Mouse (Mus musculus) hindbrain, embryonic 14.5 days (tissue): ENCODE measurements around the gene Amdhd2. TPM values are rescaled to one million over a fixed set of nuclear protein-coding genes. Genes with fewer than 3 reads are reported as not detected.
A peak's percentile ranks its signal among the peaks of the same experiment; 100 is the strongest.

Experiments used
- ATAC-seq: fragments of 200-750 bp; cut with Nextera tagmentation; 2 replicates; pipeline ENCODE4 v1.8.0; 2017; ENCODE audit warnings: moderate number of reproducible peaks, mild to moderate bottlenecking, moderate TSS enrichment, moderate library complexity; ENCODE audit not compliant: low FRiP score
- DNase-seq: peaks from one replicate; pipeline ENCODE4 v3.0.0-alpha.2; 2015; ENCODE audit warnings: low spot score
- H3K27ac ChIP-seq: fragments of 300-500 bp; sonication (generic); 2 replicates; pipeline ENCODE4 v1.5.1; 2014; ENCODE audit warnings: mild to moderate bottlenecking, moderate library complexity
- H3K27me3 ChIP-seq: fragments of 300-500 bp; sonication (generic); 2 replicates; pipeline ENCODE4 v1.6.1; 2014; ENCODE audit warnings: mild to moderate bottlenecking, low read length, mixed read lengths; ENCODE audit not compliant: control insufficient read depth, insufficient read depth
- H3K36me3 ChIP-seq: fragments of 300-500 bp; sonication (generic); replicated peaks from 2 replicates; pipeline ENCODE4 v1.6.1; 2014; ENCODE audit not compliant: control insufficient read depth, insufficient read depth
- H3K4me1 ChIP-seq: fragments of 300-500 bp; sonication (generic); replicated peaks from 2 replicates; pipeline ENCODE4 v1.6.1; 2014; ENCODE audit warnings: antibody characterized with exemption, low read length, mixed read lengths; ENCODE audit not compliant: control insufficient read depth, insufficient read depth
- H3K4me2 ChIP-seq: fragments of 300-500 bp; sonication (generic); replicated peaks from 2 replicates; pipeline ENCODE4 v1.6.1; 2014; ENCODE audit warnings: mild to moderate bottlenecking, moderate library complexity
- H3K4me3 ChIP-seq: fragments of 300-500 bp; sonication (generic); replicated peaks from 2 replicates; pipeline ENCODE4 v1.5.1; 2014; ENCODE audit warnings: mild to moderate bottlenecking, low read length
- H3K9ac ChIP-seq: fragments of 300-500 bp; sonication (generic); 2 replicates; pipeline ENCODE4 v1.6.1; 2014
- H3K9me3 ChIP-seq: fragments of 300-500 bp; sonication (generic); 2 replicates; pipeline ENCODE4 v1.6.1; 2016; ENCODE audit warnings: low read length; ENCODE audit not compliant: control insufficient read depth
- WGBS: fragments of 180-500 bp; shearing (Covaris S2); extraction: QIAGEN DNeasy Blood & Tissue Kit; methylation state at CpG from one replicate; pipeline ENCODE4 v1.1.7; 2014; 5-methylcytosine and 5-hydroxymethylcytosine counted together
- polyA plus RNA-seq: library from polyadenylated mRNA; unstranded; fragments of >200 nt; fragmentation: Nextera tagmentation; extraction: Ambion mirVana; gene quantifications from 2 replicates; pipeline ENCODE4 v1.2.1, GENCODE M21; 2014

Amdhd2 gene
- polyA plus RNA-seq, 1 experiment from 2014 or later: 30.6 TPM

DNA sequence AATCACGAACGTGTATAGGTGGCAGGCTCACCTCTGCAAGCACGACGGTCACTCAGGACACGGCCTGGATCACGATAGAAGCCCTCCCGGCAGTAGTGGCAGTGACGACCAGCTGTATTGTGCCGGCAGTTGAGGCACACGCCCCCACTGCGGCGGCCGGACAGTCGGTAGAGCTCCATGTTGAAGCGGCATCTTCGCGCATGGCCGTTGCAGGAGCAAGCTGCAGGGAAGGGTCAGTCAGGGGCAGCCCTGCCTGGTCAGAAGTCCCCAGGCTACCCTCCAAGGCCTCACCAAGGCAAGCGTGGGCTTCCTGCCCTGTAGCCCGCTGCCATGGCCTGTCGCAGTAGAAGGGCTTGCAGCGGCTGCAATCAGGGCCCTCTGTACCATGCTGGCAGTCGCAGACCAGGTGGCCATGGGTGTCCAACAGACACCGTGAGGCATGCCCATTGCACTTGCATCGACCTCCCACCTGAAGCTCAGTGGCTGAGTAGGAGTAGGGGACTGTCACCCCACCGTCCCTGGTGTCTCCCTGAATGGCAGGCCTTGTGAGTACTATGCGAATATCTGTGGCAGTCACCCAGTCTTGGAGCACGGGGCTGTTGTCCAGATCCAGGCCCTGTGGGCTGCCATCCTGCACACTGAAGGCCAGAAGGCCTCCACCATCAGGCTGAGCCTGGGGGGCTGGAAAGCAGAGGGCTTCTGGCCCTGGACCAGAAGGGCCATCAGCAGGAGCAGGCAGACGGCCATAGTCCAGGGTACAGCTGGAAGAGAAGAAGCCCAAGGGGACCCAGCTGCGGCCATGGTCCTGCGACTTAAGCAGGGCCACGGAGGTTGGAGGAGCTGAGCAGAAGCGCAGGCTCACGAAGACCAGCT is 44.4 kb upstream of the Amdhd2 start:
- ATAC-seq: no peak
- H3K36me3 ChIP-seq: no peaks in the 10 kb centered on the region
- H3K4me1 ChIP-seq: peaks cover 77% of the 10 kb centered on the region
- no peak for DNase-seq
- no peak overlapping the region for H3K27ac ChIP-seq
- 0 out of 2 replicates have a peak, but pooled peaks cover 4% of the 10 kb centered on the region for H3K27me3 ChIP-seq
- 59% methylated on average over 34 of the region's 34 CpGs for WGBS
- peak overlapping the region; percentile 59 for H3K9ac ChIP-seq
- peak overlapping the region; percentile 35 for H3K4me3 ChIP-seq
- H3K4me2 ChIP-seq: peak overlapping the region; percentile 95
- no peaks in the 10 kb centered on the region for H3K9me3 ChIP-seq

DNA sequence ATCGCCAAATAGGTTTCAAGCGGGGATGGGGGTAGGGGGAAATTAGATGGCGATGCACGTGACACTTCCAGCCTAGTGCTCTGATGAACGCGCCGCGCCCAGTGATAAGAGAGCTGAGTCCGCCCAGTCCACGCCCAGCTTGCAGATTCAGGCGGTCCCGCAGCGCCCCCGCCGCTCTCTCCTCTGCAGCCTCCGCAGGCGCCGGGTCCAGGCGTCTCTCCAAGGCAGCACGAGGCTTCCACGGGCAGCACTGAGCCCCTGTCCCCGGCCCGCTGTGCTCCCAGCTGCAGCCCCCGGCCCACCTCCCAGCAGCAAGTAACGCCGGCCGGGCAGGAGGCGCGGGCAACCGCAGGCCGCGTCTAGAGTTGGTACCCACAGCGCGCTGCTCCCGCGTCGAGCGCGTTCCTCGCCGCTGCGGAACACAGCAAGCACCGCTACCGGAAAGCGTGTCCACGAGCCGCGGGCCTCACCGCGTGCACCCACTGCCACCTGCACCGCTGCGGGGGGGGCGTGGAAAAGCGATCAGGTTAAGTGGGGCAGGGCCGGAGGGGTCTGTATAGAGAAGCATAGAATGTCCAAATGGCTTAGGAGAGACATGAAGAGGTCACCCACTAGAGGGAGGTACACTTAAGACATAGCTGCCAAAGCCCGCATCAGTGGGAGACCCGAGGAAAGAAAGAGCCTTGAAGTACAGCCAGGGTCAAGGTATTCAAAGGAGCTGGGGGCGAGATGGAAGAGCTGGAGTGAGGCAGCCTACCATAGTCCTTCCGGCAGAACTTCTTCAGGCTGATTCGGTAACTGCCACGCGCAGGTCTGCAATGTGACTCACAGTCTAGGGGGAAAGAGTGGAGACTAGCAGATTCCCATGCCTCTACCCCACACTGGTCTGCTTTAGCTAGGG is 43.1 kb upstream of the Amdhd2 start:
- peak overlapping the region; percentile 87 for H3K9ac ChIP-seq
- H3K27ac ChIP-seq: peak overlapping the region; percentile 80
- peak overlapping the region; percentile 95 for H3K4me2 ChIP-seq
- 0 out of 2 replicates have a peak, but pooled peaks cover 4% of the 10 kb centered on the region for H3K27me3 ChIP-seq
- ATAC-seq: peak; percentile 9; the same call in 1 of the 2 replicates
- no peaks in the 10 kb centered on the region for H3K36me3 ChIP-seq
- DNase-seq: peak; percentile 61
- H3K4me3 ChIP-seq: peak overlapping the region; percentile 77
- 5% methylated on average over 62 of the region's 62 CpGs for WGBS
- peaks cover 83% of the 10 kb centered on the region for H3K4me1 ChIP-seq
- no peaks in the 10 kb centered on the region for H3K9me3 ChIP-seq

DNA sequence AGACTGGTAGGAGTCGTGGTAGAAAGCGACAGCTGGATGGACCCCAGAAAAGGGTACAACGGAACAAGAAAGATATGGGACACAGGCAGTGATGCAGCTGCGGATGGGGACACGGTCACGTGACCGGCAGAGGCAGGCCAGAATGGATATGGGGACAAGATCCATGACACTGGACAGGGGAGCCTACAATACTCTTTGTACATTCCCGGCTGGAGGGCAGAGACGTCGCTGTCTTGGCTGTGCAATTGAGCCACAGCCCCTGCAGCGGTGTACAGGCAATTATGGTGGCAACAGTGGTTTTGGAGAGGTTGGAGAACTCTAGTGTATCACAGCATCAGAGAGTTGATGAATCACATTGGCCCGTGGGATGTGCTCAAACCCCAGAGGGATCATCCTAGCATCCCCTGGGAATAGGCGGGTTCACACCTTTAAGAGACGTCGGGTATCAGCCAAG is 42.4 kb upstream of the Amdhd2 start:
- Histone ChIP-seq H3K27ac (peak overlapping the region; percentile 80), H3K4me2 (peak overlapping the region; percentile 95), H3K4me1 (peaks cover 76% of the 10 kb centered on the region), H3K27me3 (0 out of 2 replicates have a peak, but pooled peaks cover 4% of the 10 kb centered on the region), H3K9me3 (no peaks in the 10 kb centered on the region), H3K36me3 (no peaks in the 10 kb centered on the region), H3K4me3 (peak overlapping the region; percentile 77), H3K9ac (peak overlapping the region; percentile 87)
- DNase-seq (peak; percentile 48), ATAC-seq (peak; percentile 25)
- WGBS: 4% methylated on average over 15 of the region's 15 CpGs

DNA sequence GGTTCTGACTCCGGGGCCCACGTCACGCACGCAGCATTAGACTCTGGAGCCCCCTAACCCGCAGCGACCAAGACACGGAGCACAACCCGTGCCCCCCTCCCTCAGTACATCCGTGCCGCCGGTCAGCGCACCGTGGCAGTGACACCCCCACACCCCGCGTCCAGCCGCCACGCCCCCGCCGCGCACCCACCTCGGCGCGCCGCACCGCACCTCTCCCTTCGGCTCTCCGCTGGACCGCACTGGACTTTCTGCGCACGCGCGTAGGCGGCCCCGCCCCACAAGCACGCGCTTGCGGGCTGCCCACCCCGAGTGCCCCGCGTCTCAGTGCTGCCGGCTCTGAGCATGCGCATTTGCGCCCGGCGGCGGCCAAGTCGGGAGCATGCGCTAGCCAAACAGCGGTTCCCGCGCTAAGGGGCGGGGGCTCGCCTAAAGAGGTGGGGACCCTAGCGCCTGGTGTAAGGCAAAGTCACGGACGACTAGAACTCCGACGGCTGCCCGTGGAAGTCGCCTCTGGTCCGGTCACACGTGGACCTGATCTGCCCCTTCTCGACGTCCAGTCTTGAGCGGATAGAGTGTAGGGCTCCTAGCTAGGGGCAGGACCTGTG is 41.8 kb upstream of the Amdhd2 start, which contains the start of gene Tbc1d24:
Gene Tbc1d24, minus strand, starts transcription at position 279 of the 605 bp plus-strand sequence.
- H3K36me3 ChIP-seq: no peaks in the 10 kb centered on the region
- H3K4me1 ChIP-seq: peaks cover 75% of the 10 kb centered on the region
- DNase-seq (peak; percentile 97), ATAC-seq (peak; percentile 81)
- no peaks in the 10 kb centered on the region for H3K9me3 ChIP-seq
- H3K27ac ChIP-seq: peak within 1 kb of the TSS; percentile 80
- H3K4me2 ChIP-seq: peak within 1 kb of the TSS; percentile 95
- H3K4me3 ChIP-seq: peak within 1 kb of the TSS; percentile 77
- 0 out of 2 replicates have a peak, but pooled peaks cover 4% of the 10 kb centered on the region for H3K27me3 ChIP-seq
- H3K9ac ChIP-seq: peak within 1 kb of the TSS; percentile 87
- under 1% methylated on average over 59 of the region's 65 CpGs for WGBS

DNA sequence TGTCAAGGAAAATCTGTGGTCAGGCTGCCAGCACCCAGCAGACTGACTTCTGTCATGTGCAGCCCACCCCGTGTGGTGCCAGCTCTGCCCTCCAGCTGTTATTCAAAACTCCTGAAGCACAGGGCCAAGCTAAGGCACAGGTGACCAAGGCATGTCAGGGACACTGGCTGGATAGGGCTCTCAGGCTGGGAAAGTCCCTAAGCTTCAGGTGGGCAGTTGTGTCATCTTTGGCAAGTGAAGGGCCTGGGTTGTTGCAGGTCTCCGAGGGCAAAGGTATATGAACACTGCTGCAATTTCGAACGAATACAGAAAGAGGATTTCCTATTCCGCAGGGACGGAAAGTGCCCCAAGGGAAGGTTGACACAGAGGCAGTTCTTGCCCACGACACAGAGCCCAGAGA is 41.3 kb upstream of the Amdhd2 start:
- Histone ChIP-seq H3K9ac (peak overlapping the region; percentile 87), H3K4me1 (peaks cover 73% of the 10 kb centered on the region), H3K4me3 (peak overlapping the region; percentile 77), H3K27ac (peak overlapping the region; percentile 80; the same call in 1 of the 2 replicates), H3K9me3 (no peaks in the 10 kb centered on the region), H3K4me2 (peak overlapping the region; percentile 95), H3K36me3 (no peaks in the 10 kb centered on the region), H3K27me3 (0 out of 2 replicates have a peak, but pooled peaks cover 4% of the 10 kb centered on the region)
- no peak for DNase-seq
- no peak for ATAC-seq
- 17% methylated on average over 7 of the region's 7 CpGs for WGBS

DNA sequence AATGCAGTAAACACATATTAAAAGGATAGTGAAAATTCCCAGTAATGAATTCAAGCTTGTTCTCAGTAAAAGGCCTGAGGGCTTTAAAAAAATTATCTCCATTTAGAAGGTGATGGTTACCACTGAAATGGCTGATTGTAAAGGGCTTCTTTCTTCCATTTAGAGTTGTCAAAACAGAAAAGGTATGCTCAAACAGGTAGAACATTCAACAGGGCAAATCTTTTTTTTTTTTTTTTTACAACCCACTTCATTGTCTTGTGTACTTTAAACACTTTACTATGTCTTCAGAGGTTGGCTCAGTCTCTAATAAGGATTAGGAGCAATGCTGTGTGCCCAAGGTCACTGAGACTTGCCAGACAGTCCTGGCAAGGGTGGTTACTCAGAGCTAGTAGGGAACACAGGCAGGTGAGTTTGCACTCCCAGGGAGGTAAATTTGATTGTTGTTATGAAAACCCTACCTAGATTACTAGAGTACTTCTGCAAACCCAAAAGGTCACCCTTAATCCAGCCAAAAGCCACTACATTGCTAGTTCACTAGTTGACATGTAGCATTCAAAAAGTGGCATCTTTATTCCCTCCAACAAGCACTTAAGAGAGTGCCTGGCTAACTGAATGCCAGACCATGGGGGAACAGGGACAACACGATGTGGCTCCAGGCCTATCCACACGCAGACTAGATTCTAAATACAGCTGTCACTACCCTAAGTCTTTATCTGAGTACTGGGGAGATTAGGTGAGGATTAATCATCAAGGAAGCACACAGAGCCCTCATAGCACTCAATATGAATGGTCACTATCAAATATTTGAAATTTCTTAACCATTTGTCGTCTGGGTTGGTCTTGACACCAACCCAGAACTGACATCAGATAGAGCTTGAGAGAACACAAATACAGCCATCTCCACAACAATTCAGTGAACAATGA is 40.3 kb upstream of the Amdhd2 start:
- Histone ChIP-seq H3K27me3 (0 out of 2 replicates have a peak, but pooled peaks cover 4% of the 10 kb centered on the region), H3K4me3 (peak overlapping the region; percentile 77), H3K4me2 (peak overlapping the region; percentile 95), H3K9me3 (no peaks in the 10 kb centered on the region), H3K4me1 (peaks cover 63% of the 10 kb centered on the region), H3K27ac (no peak overlapping the region), H3K36me3 (no peaks in the 10 kb centered on the region), H3K9ac (peak overlapping the region; percentile 87; the same call in 1 of the 2 replicates)
- 74% methylated on average over 3 of the region's 3 CpGs for WGBS
- ATAC-seq: no peak
- no peak for DNase-seq

DNA sequence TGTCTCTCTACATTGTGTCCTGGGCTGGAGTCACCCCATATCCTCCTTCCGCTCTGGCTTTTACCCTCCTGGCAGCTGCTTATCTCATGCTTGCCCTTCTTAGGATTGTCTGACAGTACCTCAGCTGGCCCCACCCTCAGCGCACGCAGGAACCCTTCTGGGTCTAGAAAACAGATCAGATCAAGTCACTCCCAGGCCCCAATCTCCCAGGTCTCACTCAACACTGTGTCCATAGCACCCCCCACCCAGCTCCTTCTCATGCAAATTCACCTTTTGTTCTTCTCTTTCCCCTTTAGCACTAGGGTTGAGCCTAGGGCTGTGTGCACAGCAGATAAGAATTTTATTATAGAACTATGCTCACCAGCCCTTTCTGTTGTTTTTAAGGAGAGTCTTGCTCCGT is 39.5 kb upstream of the Amdhd2 start:
- ATAC-seq: no peak

DNA sequence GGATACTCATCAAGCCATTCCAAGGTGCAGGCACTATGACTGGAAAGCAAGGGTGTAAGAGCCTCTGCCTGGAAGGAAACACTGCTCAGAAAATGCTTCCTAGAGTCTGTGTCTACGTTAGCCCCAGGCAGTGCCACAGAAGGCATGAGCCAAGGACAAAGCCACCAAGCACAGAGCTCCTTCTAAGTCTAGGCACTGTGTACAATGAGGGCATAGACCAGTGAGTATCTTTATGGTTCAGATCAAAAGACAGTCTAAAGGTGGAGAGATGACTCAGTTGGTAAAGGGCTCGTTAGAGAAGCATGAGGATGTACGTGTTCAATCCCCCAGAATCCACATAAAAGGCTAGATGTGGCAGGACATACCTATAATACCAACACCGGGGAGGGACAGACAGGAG is 37.5 kb upstream of the Amdhd2 start:
- Histone ChIP-seq H3K4me3 (no peak overlapping the region), H3K27ac (no peak overlapping the region), H3K9ac (no peak overlapping the region), H3K4me1 (peaks cover 36% of the 10 kb centered on the region), H3K36me3 (no peaks in the 10 kb centered on the region), H3K27me3 (no peaks in the 10 kb centered on the region), H3K4me2 (no peak overlapping the region), H3K9me3 (no peaks in the 10 kb centered on the region)
- WGBS: 83% methylated on average over 4 of the region's 4 CpGs
- ATAC-seq (no peak), DNase-seq (no peak)

More for the DNA sequence above, 39.5 kb upstream of the Amdhd2 start:
- Histone ChIP-seq H3K4me3 (no peak overlapping the region), H3K9me3 (no peaks in the 10 kb centered on the region), H3K36me3 (no peaks in the 10 kb centered on the region), H3K9ac (peak overlapping the region; percentile 30), H3K27me3 (0 out of 2 replicates have a peak, but pooled peaks cover 4% of the 10 kb centered on the region), H3K27ac (no peak overlapping the region; the same call in 1 of the 2 replicates), H3K4me1 (peaks cover 55% of the 10 kb centered on the region), H3K4me2 (peak overlapping the region; percentile 95)
- DNase-seq: no peak
- 40% methylated on average over 4 of the region's 4 CpGs for WGBS
